Mouse (Mus musculus) embryonic facial prominence, embryonic 14.5 days (tissue): ENCODE data around the gene Klhl6. TPM values are rescaled to one million over a fixed set of nuclear protein-coding genes. Genes with fewer than 3 reads are reported as not detected.

ENCODE experiments used
- ATAC-seq: fragments of 200-750 bp; cut with Nextera tagmentation; 2 replicates; pipeline ENCODE4 v1.8.0; 2017; ENCODE audit warnings: low read depth, moderate number of reproducible peaks, moderate TSS enrichment
- DNase-seq: peaks from one replicate; pipeline ENCODE4 v3.0.0-alpha.2; 2015; ENCODE audit warnings: low spot score
- H3K27ac ChIP-seq: fragments of 300-500 bp; sonication (generic); replicated peaks from 2 replicates; pipeline ENCODE4 v1.5.1; 2014; ENCODE audit warnings: low read depth, mild to moderate bottlenecking, low read length, moderate library complexity
- H3K27me3 ChIP-seq: fragments of 300-500 bp; sonication (generic); replicated peaks from 2 replicates; pipeline ENCODE4 v1.6.1; 2014; ENCODE audit warnings: low read length; ENCODE audit not compliant: control insufficient read depth, insufficient read depth
- H3K36me3 ChIP-seq: fragments of 300-500 bp; sonication (generic); 2 replicates; pipeline ENCODE4 v1.6.1; 2014; ENCODE audit warnings: low read length, mixed read lengths; ENCODE audit not compliant: control insufficient read depth, insufficient read depth
- H3K4me1 ChIP-seq: fragments of 300-500 bp; sonication (generic); 2 replicates; pipeline ENCODE4 v1.6.1; 2014; ENCODE audit warnings: antibody characterized with exemption, low read length; ENCODE audit not compliant: control insufficient read depth, insufficient read depth
- H3K4me2 ChIP-seq: fragments of 300-500 bp; sonication (generic); 2 replicates; pipeline ENCODE4 v1.6.1; 2014; ENCODE audit warnings: low read depth, mild to moderate bottlenecking, low read length, moderate library complexity, mixed read lengths
- H3K4me3 ChIP-seq: fragments of 300-500 bp; sonication (generic); 2 replicates; pipeline ENCODE4 v1.5.1; 2014; ENCODE audit warnings: low read depth, mild to moderate bottlenecking, low read length
- H3K9ac ChIP-seq: fragments of 300-500 bp; sonication (generic); 2 replicates; pipeline ENCODE4 v1.6.1; 2014; ENCODE audit warnings: low read depth, mild to moderate bottlenecking, low read length, moderate library complexity, mixed read lengths
- H3K9me3 ChIP-seq: fragments of 300-500 bp; sonication (generic); 2 replicates; pipeline ENCODE4 v1.6.1; 2016; ENCODE audit warnings: low read length; ENCODE audit not compliant: control insufficient read depth
- WGBS: fragments of 180-500 bp; shearing (Covaris S2); extraction: QIAGEN DNeasy Blood & Tissue Kit; methylation state at CpG from one replicate; pipeline ENCODE4 v1.1.7; 2014; 5-methylcytosine and 5-hydroxymethylcytosine counted together
- polyA plus RNA-seq: library from polyadenylated mRNA; unstranded; fragments of >200 nt; fragmentation: Nextera tagmentation; extraction: Ambion mirVana; gene quantifications from 2 replicates; pipeline ENCODE4 v1.2.1, GENCODE M21; 2014

Klhl6 gene
- polyA plus RNA-seq, 1 experiment from 2014 or later: 9.3 TPM

DNA sequence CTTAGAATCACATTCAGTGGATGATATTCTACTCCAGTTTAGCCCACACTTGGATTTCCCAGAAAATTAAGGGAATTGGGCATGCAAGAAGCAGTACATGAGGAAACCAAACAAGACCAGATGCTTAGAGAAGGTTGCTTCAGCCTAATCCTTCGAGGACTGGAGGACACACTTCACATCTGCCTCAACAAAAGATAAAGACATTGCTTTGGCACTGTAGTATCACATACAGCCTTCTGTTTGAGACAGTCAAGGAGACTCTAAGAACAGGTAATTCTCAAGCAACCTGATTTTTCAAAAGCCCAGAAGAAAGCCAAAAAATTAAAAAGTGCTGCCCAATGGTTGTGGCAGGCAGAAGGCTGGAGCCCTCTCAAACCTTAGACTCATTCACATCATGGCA is 16.4 kb downstream of the Klhl6 start:
- no peak overlapping the region for H3K9ac ChIP-seq
- no peak for DNase-seq
- no peaks in the 10 kb centered on the region for H3K4me1 ChIP-seq
- H3K27ac ChIP-seq: no peak overlapping the region
- no peak for ATAC-seq
- no peak overlapping the region for H3K4me2 ChIP-seq
- 78% methylated on average over 1 of the region's 1 CpGs for whole genome bisulfite sequencing
- no peak overlapping the region for H3K4me3 ChIP-seq
- no peaks in the 10 kb centered on the region for H3K27me3 ChIP-seq
- H3K9me3 ChIP-seq: no peaks in the 10 kb centered on the region
- H3K36me3 ChIP-seq: no peaks in the 10 kb centered on the region

DNA sequence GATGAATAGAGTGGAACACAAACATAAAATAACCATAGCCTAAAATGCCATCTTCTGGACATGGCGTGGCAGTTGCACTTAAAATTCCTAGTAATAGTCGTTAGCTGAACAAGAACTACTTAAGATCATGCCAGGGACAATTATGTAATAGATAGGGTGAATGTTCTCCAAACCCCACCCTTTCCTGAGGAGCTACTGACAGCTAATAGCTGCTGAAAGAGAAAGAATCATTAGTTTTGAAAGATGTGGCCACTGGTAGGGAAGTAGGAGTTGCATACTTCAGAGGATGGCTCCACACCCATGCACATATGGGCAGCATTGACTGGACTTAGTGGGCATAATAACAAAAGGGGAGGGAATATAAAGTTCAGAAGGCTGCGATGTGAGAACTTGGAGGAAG is 19.9 kb downstream of the Klhl6 start:
- ATAC-seq (no peak), DNase-seq (no peak)
- WGBS: 81% methylated on average over 3 of the region's 3 CpGs
- Histone ChIP-seq H3K27ac (no peak overlapping the region), H3K4me1 (no peaks in the 10 kb centered on the region), H3K9ac (no peak overlapping the region), H3K4me2 (no peak overlapping the region), H3K4me3 (no peak overlapping the region), H3K9me3 (no peaks in the 10 kb centered on the region), H3K27me3 (no peaks in the 10 kb centered on the region), H3K36me3 (no peaks in the 10 kb centered on the region)

DNA sequence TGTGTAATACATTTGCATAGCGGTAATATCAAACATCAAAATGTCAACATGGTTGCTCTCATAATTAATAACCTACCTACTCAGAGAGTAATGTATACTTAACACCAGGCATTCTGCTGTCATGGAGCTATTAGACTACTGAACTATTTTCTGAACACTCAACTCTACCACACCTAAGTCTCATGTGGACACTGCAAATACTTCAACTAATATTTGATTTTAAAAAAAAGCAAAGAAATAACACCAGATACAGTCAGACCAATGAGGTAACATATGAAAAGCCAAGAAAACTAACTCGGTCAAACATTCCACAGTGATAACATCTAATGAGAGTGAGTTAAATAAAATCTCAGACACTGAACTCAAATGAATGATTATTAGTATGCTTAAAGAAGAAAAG is 21.8 kb downstream of the Klhl6 start:
- Histone ChIP-seq H3K4me3 (no peak overlapping the region), H3K4me1 (no peaks in the 10 kb centered on the region), H3K9ac (no peak overlapping the region), H3K36me3 (no peaks in the 10 kb centered on the region), H3K27ac (no peak overlapping the region), H3K4me2 (no peak overlapping the region), H3K9me3 (no peaks in the 10 kb centered on the region), H3K27me3 (no peaks in the 10 kb centered on the region)
- no peak for ATAC-seq
- 92% methylated on average over 2 of the region's 2 CpGs for WGBS
- DNase-seq: no peak

DNA sequence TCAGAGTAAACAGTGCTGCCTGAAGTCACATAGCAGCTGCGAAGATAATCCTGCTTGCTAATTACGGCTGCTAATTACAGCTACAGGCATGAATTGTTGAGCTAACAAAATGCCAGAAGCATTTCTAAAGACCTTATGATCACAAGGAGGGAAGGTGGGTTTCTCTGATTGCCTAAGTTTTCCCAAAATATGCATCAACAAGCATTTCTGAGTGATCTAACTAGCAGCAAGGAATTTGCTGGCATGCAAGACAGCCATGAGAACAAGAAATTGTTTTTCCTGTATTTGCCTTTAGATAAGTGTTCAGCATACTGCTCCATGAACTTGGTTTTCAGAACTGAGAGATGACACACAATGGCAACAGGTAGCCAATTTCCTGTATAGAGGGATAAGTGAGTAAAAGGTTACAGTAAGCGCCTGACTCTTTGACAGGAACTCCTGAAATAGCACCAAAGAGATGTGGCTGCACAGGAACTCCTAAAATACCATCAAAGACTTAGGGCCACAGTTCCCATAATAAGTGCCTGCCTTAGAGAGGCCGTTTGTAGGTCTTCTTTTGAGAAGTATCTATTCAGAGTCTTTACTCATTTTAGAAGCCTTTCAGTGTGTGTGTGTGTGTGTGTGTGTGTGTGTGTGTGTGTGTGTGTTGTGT is 22.3 kb downstream of the Klhl6 start:
- 53% methylated on average over 4 of the region's 4 CpGs for WGBS
- Histone ChIP-seq H3K9ac (no peak overlapping the region), H3K9me3 (no peaks in the 10 kb centered on the region), H3K4me2 (no peak overlapping the region), H3K36me3 (no peaks in the 10 kb centered on the region), H3K4me3 (no peak overlapping the region), H3K4me1 (no peaks in the 10 kb centered on the region), H3K27ac (no peak overlapping the region), H3K27me3 (no peaks in the 10 kb centered on the region)
- ATAC-seq: no peak
- DNase-seq: no peak

DNA sequence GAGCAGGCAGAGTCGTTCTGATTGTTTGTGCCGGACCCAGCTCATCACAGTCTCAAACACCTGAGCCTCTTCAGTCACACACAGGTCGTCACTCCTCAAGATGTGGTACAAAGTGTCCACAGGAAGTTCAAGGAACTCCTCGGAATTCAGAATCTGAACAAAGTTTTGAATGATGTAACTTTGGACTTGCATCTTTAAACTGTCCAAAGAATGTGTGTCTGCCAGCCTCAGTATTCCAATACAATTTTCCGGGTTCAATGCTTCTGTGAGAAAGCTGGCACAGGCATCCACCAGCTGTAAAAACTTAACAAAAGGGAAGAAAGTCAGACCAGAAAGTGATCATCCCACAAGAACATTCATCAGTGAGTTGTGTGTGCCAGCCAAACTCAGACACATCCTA is 25.8 kb downstream of the Klhl6 start:
- H3K4me2 ChIP-seq: no peak overlapping the region
- no peaks in the 10 kb centered on the region for H3K9me3 ChIP-seq
- no peaks in the 10 kb centered on the region for H3K36me3 ChIP-seq
- DNase-seq (no peak), ATAC-seq (no peak)
- H3K9ac ChIP-seq: no peak overlapping the region
- WGBS: 80% methylated on average over 5 of the region's 5 CpGs
- no peak overlapping the region for H3K27ac ChIP-seq
- no peaks in the 10 kb centered on the region for H3K4me1 ChIP-seq
- no peak overlapping the region for H3K4me3 ChIP-seq
- no peaks in the 10 kb centered on the region for H3K27me3 ChIP-seq

DNA sequence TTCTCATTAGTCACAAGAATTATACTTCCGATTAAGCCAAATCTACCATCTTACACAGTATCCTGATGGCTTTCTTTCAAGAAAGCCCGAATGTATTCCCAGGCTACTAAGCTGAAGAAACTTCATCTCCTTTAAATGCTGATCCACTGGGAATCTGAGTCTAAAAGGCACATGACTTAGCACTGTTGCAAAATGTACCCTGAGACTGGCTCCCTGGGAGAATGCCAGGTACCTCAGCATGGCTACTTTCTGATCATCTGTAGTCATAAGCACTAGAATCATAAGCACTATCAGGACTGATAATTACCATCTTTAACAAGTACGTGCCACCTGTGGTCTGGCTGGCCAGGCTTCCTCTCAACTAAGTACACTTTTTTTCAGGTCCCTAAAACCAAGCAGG is 35.5 kb downstream of the Klhl6 start:
- no peaks in the 10 kb centered on the region for H3K27me3 ChIP-seq
- no peak overlapping the region for H3K4me2 ChIP-seq
- ATAC-seq (no peak), DNase-seq (no peak)
- no peak overlapping the region for H3K9ac ChIP-seq
- no peaks in the 10 kb centered on the region for H3K4me1 ChIP-seq
- no peaks in the 10 kb centered on the region for H3K36me3 ChIP-seq
- H3K4me3 ChIP-seq: no peak overlapping the region
- no peaks in the 10 kb centered on the region for H3K9me3 ChIP-seq
- H3K27ac ChIP-seq: no peak overlapping the region
- WGBS: 83% methylated on average over 3 of the region's 3 CpGs

DNA sequence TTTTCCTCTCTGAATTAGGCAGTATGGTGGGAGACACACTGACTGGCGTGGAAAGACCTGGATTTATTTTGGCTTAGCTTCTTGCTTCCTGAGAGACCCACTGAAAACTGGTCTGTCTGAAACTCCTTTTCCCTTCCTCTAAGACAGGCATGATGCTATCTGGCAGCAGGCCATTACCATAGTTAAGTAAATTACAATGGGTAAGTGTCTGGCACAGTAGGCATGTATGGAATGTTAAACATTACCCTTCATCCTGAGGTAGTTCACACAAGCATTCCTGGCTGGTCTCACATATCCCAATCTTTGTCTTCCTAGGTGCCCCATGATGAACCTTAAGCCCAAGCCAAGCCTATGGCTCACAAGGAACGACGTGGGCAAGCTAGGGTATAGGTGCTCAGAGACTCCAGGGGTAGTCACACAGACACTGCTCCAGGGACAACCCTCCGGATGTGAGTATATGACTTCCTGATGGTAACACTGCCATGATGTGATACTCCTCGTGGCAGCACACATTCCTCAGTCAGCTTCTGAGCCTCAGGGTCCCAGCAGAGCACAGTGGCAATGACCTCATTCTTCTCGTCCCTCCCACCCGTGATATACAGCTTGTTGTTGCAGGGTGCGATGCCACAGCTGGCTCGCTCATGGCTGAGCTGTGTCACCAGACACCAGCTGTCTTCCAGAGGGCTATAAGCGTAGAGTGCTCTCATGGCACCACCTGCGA is 36.1 kb downstream of the Klhl6 start:
- 65% methylated on average over 11 of the region's 11 CpGs for WGBS
- DNase-seq: peak; percentile 73
- Histone ChIP-seq H3K27me3 (no peaks in the 10 kb centered on the region), H3K4me1 (no peaks in the 10 kb centered on the region), H3K4me2 (no peak overlapping the region), H3K27ac (no peak overlapping the region), H3K4me3 (no peak overlapping the region), H3K9ac (no peak overlapping the region), H3K36me3 (no peaks in the 10 kb centered on the region), H3K9me3 (no peaks in the 10 kb centered on the region)
- peak; percentile 92 for ATAC-seq

DNA sequence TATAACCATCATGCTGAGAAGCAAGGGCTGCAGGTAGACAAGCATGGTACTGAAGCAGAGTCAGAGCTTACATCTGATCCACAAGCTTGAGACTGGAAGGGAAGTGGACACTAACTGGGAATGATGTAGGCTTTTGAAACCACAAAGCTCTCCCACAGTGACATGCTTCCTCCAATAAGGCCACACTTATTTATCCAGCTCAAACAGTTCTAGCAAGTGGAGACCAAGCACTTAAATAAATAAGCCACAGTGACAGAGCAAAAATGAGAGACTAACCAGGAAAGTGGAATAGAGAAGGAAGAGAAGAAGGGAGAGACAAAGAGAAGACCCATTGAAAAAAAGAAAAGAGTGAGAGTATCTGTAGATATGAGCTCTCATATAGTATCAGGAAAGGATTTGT is 62.0 kb downstream of the Klhl6 start:
- no peaks in the 10 kb centered on the region for H3K27me3 ChIP-seq
- H3K4me2 ChIP-seq: no peak overlapping the region
- no peaks in the 10 kb centered on the region for H3K36me3 ChIP-seq
- no peak overlapping the region for H3K9ac ChIP-seq
- no peak for DNase-seq
- H3K27ac ChIP-seq: no peak overlapping the region
- ATAC-seq: no peak
- no peaks in the 10 kb centered on the region for H3K9me3 ChIP-seq
- no peaks in the 10 kb centered on the region for H3K4me1 ChIP-seq
- H3K4me3 ChIP-seq: no peak overlapping the region

DNA sequence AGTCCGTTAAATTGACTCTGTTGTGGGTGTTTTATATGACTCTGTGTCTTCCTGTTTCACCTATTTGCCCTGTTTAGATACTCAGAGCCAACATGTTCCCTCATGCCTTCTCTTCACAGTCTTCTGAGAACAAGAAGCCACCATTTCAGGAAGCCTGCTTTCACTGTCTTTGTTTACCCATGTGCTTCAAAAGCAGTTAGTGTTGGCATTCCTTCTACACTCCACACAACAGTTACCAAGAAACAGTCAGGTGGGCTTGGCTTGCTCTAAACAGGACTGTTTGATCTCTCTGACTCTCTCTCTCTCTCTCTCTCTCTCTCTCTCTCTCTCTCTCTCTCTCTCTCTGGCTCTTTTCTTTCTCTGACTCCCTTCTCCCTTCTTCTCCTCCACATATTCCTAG is 64.6 kb downstream of the Klhl6 start:
- no peak for ATAC-seq
- WGBS: 95% methylated on average over 1 of the region's 1 CpGs
- no peak for DNase-seq
- no peaks in the 10 kb centered on the region for H3K36me3 ChIP-seq
- no peak overlapping the region for H3K4me2 ChIP-seq
- no peak overlapping the region for H3K9ac ChIP-seq
- no peak overlapping the region for H3K27ac ChIP-seq
- no peaks in the 10 kb centered on the region for H3K9me3 ChIP-seq
- H3K27me3 ChIP-seq: no peaks in the 10 kb centered on the region
- no peak overlapping the region for H3K4me3 ChIP-seq
- no peaks in the 10 kb centered on the region for H3K4me1 ChIP-seq
